Mouse (Mus musculus): ENCODE measurements around the gene Dcbld1.

- TF ChIP-seq CTCF (IDR thresholded peaks at IDR 0.05; ENCODE audit: control insufficient read depth, insufficient read depth, insufficient replicate concordance, low read depth, low read length) (no peak), POLR2A (IDR thresholded peaks at IDR 0.05; ENCODE audit: control insufficient read depth, low read depth, low read length) (no peak)
Observed at GRCm38 (mm10) chr10:52289261-52289660, 55.8 kb downstream of the Dcbld1 start.
